Mouse (Mus musculus) CH12.LX (cell line): Measurements from ENCODE around the gene Dhrs1. TPM values are rescaled to one million over a fixed set of nuclear protein-coding genes. Genes with fewer than 3 reads are reported as not detected.

Source experiments
- DNase-seq: peaks from one replicate; pipeline ENCODE4 v3.0.0-alpha.2; 2013; ENCODE audit errors: extremely low read depth
- H3K27ac ChIP-seq: 2 replicates; pipeline ENCODE4 v1.5.1; 2012; ENCODE audit warnings: low read depth, mild to moderate bottlenecking, control low read depth, moderate library complexity; ENCODE audit not compliant: insufficient read depth
- H3K27me3 ChIP-seq: replicated peaks from 2 replicates; pipeline ENCODE3; 2012; ENCODE audit warnings: inconsistent platforms
- H3K36me3 ChIP-seq, 2 experiments: replicated peaks in 1 of 2; 2 replicates each; pipeline versions ENCODE3 to v1.6.1; 2012; ENCODE audit warnings: inconsistent platforms in 1 of 2, low read length in 1 of 2, mild to moderate bottlenecking in 1 of 2, mixed read lengths in 1 of 2, moderate library complexity in 1 of 2; ENCODE audit not compliant: control insufficient read depth in 1 of 2, insufficient read depth in 1 of 2
- H3K4me1 ChIP-seq, 2 experiments: 2 replicates each; pipeline ENCODE4 v1.6.1; 2012; ENCODE audit warnings: inconsistent platforms in 1 of 2, moderate library complexity in 1 of 2; ENCODE audit not compliant: insufficient read depth in 2 of 2, control insufficient read depth in 1 of 2
- H3K4me2 ChIP-seq: 2 replicates; pipeline ENCODE4 v1.6.1; 2012; ENCODE audit warnings: low read depth, mild to moderate bottlenecking, control low read depth; ENCODE audit not compliant: poor library complexity, insufficient read depth, severe bottlenecking
- H3K4me3 ChIP-seq, 3 experiments: fragments of 150-350 bp in 1 of 3; sonication (generic) in 1 of 3; replicated peaks in 1 of 3; 2 replicates each; pipeline versions ENCODE3 to v1.5.1; 2011 to 2012; ENCODE audit warnings: low read depth in 2 of 3, low read length in 2 of 3, mild to moderate bottlenecking in 2 of 3, moderate library complexity in 2 of 3, control low read depth in 1 of 3, improper control_type of control experiment in 1 of 3, inconsistent platforms in 1 of 3, mixed read lengths in 1 of 3; ENCODE audit not compliant: poor library complexity in 1 of 3
- H3K79me2 ChIP-seq: replicated peaks from 2 replicates; pipeline ENCODE4 v1.6.1; 2012; ENCODE audit warnings: mild to moderate bottlenecking, moderate library complexity; ENCODE audit not compliant: control insufficient read depth, poor library complexity, insufficient read depth, severe bottlenecking; ENCODE audit errors: extremely low read depth
- H3K9ac ChIP-seq: 2 replicates; pipeline ENCODE4 v1.6.1; 2012; ENCODE audit warnings: low read depth, mild to moderate bottlenecking, control low read depth, moderate library complexity; ENCODE audit not compliant: insufficient read depth
- H3K9me3 ChIP-seq: replicated peaks from 2 replicates; pipeline ENCODE3; 2012; ENCODE audit warnings: low read length, inconsistent platforms, mixed read lengths
- BHLHE40 ChIP-seq: IDR thresholded peaks from 2 replicates; pipeline ENCODE4 v1.6.1; 2011; ENCODE audit warnings: mild to moderate bottlenecking, low read depth, low read length, improper control_type of control experiment
- CHD1 ChIP-seq: IDR thresholded peaks from 2 replicates; pipeline ENCODE4 v1.6.1; 2012; ENCODE audit warnings: low read depth, low read length, improper control_type of control experiment, inconsistent platforms
- CHD2 ChIP-seq: IDR thresholded peaks from 2 replicates; pipeline ENCODE4 v1.6.1; 2011; ENCODE audit warnings: low read length, improper control_type of control experiment
- CTCF ChIP-seq, 2 experiments: IDR thresholded peaks in 1 of 2; conservative IDR thresholded peaks in 1 of 2; 2 replicates each; pipeline ENCODE4 v1.5.1; 2011 to 2012; ENCODE audit warnings: low read depth in 2 of 2, low read length in 2 of 2, improper control_type of control experiment in 1 of 2, inconsistent platforms in 1 of 2, mild to moderate bottlenecking in 1 of 2, moderate library complexity in 1 of 2
- E2F4 ChIP-seq: IDR thresholded peaks from 2 replicates; pipeline ENCODE4 v1.6.1; 2011; ENCODE audit warnings: low read depth, low read length, improper control_type of control experiment; ENCODE audit not compliant: insufficient replicate concordance
- ELF1 ChIP-seq: IDR thresholded peaks from 2 replicates; pipeline ENCODE4 v1.6.1; 2014; ENCODE audit warnings: low read depth, mild to moderate bottlenecking, inconsistent platforms, low read length, improper control_type of control experiment
- EP300 ChIP-seq: IDR thresholded peaks from 2 replicates; pipeline ENCODE4 v1.6.1; 2011; ENCODE audit warnings: low read length, improper control_type of control experiment
- ETS1 ChIP-seq: conservative IDR thresholded peaks from 2 replicates; pipeline ENCODE4 v1.6.1; 2012; ENCODE audit warnings: low read depth, mild to moderate bottlenecking, inconsistent platforms, low read length, improper control_type of control experiment, moderate library complexity
- GABPA ChIP-seq: IDR thresholded peaks from 2 replicates; pipeline ENCODE4 v1.6.1; 2012; ENCODE audit warnings: low read depth, low read length, improper control_type of control experiment, inconsistent platforms; ENCODE audit not compliant: insufficient replicate concordance
- HCFC1 ChIP-seq: IDR thresholded peaks from 2 replicates; pipeline ENCODE4 v1.6.1; 2012; ENCODE audit warnings: low read depth, mild to moderate bottlenecking, inconsistent platforms, low read length, improper control_type of control experiment
- IRF4 ChIP-seq: IDR thresholded peaks from 2 replicates; pipeline ENCODE4 v1.6.1; 2014; ENCODE audit warnings: low read depth, mild to moderate bottlenecking, inconsistent platforms, low read length, improper control_type of control experiment
- JUN ChIP-seq: IDR thresholded peaks from 2 replicates; pipeline ENCODE4 v1.6.1; 2011; ENCODE audit warnings: low read depth, mild to moderate bottlenecking, low read length, improper control_type of control experiment, moderate library complexity; ENCODE audit not compliant: insufficient read depth
- JUND ChIP-seq: conservative IDR thresholded peaks from 2 replicates; pipeline ENCODE4 v1.6.1; 2011; ENCODE audit warnings: low read depth, low read length, improper control_type of control experiment
- KAT2A ChIP-seq: IDR thresholded peaks from 2 replicates; pipeline ENCODE4 v1.6.1; 2012; ENCODE audit warnings: low read length, improper control_type of control experiment, inconsistent platforms; ENCODE audit not compliant: insufficient replicate concordance
- MAFK ChIP-seq: IDR thresholded peaks from 2 replicates; pipeline ENCODE4 v1.6.1; 2011; ENCODE audit warnings: low read length, improper control_type of control experiment; ENCODE audit not compliant: insufficient replicate concordance
- MAX ChIP-seq: IDR thresholded peaks from 2 replicates; pipeline ENCODE4 v1.6.1; 2011; ENCODE audit warnings: low read length, improper control_type of control experiment
- MAZ ChIP-seq: IDR thresholded peaks from 2 replicates; pipeline ENCODE4 v1.6.1; 2012; ENCODE audit warnings: low read depth, mild to moderate bottlenecking, inconsistent platforms, low read length, improper control_type of control experiment, moderate library complexity
- MEF2A ChIP-seq: IDR thresholded peaks from 2 replicates; pipeline ENCODE4 v1.6.1; 2014; ENCODE audit warnings: low read depth, mild to moderate bottlenecking, inconsistent platforms, low read length, improper control_type of control experiment, borderline replicate concordance
- MXI1 ChIP-seq: IDR thresholded peaks from 2 replicates; pipeline ENCODE4 v1.6.1; 2011; ENCODE audit warnings: mild to moderate bottlenecking, low read depth, low read length, improper control_type of control experiment
- MYC ChIP-seq: IDR thresholded peaks from 2 replicates; pipeline ENCODE4 v1.6.1; 2011; ENCODE audit warnings: low read depth, mild to moderate bottlenecking, improper control_type of control experiment, low read length
- NELFE ChIP-seq: IDR thresholded peaks from 2 replicates; pipeline ENCODE4 v1.6.1; 2011; ENCODE audit warnings: low read depth, low read length, improper control_type of control experiment
- NRF1 ChIP-seq: IDR thresholded peaks from 2 replicates; pipeline ENCODE4 v1.6.1; 2014; ENCODE audit warnings: low read depth, mild to moderate bottlenecking, inconsistent platforms, low read length, improper control_type of control experiment, moderate library complexity
- PAX5 ChIP-seq: IDR thresholded peaks from 2 replicates; pipeline ENCODE4 v1.6.1; 2012; ENCODE audit warnings: low read length, inconsistent platforms, mixed read lengths
- POLR2A ChIP-seq: IDR thresholded peaks from 2 replicates; pipeline ENCODE4 v1.6.1; 2011; ENCODE audit warnings: low read depth, mild to moderate bottlenecking, improper control_type of control experiment, low read length
- POLR2AphosphoS2 ChIP-seq: IDR thresholded peaks from 2 replicates; pipeline ENCODE4 v1.6.1; 2011; ENCODE audit warnings: low read depth, low read length, improper control_type of control experiment
- RAD21 ChIP-seq: IDR thresholded peaks from 2 replicates; pipeline ENCODE4 v1.6.1; 2011; ENCODE audit warnings: low read depth, mild to moderate bottlenecking, low read length, improper control_type of control experiment, moderate library complexity
- RCOR1 ChIP-seq: conservative IDR thresholded peaks from 2 replicates; pipeline ENCODE4 v1.6.1; 2012; ENCODE audit warnings: low read depth, mild to moderate bottlenecking, inconsistent platforms, low read length, improper control_type of control experiment
- SIN3A ChIP-seq: IDR thresholded peaks from 2 replicates; pipeline ENCODE4 v1.6.1; 2012; ENCODE audit warnings: low read length, improper control_type of control experiment, inconsistent platforms
- SMC3 ChIP-seq: IDR thresholded peaks from 2 replicates; pipeline ENCODE4 v1.6.1; 2011; ENCODE audit warnings: low read depth, low read length, improper control_type of control experiment
- TBP ChIP-seq: conservative IDR thresholded peaks from 2 replicates; pipeline ENCODE4 v1.6.1; 2011; ENCODE audit warnings: low read depth, low read length, improper control_type of control experiment
- TCF12 ChIP-seq: IDR thresholded peaks from 2 replicates; pipeline ENCODE4 v1.6.1; 2014; ENCODE audit warnings: low read depth, mild to moderate bottlenecking, inconsistent platforms, low read length, improper control_type of control experiment
- UBTF ChIP-seq: IDR thresholded peaks from 2 replicates; pipeline ENCODE4 v1.6.1; 2012; ENCODE audit warnings: low read depth, mild to moderate bottlenecking, inconsistent platforms, low read length, improper control_type of control experiment, moderate library complexity
- USF1 ChIP-seq: IDR thresholded peaks from 2 replicates; pipeline ENCODE4 v1.6.1; 2014; ENCODE audit warnings: low read depth, mild to moderate bottlenecking, inconsistent platforms, low read length, improper control_type of control experiment
- USF2 ChIP-seq: conservative IDR thresholded peaks from 2 replicates; pipeline ENCODE4 v1.6.1; 2011; ENCODE audit warnings: low read depth, low read length, improper control_type of control experiment
- ZC3H11A ChIP-seq: IDR thresholded peaks from 2 replicates; pipeline ENCODE4 v1.6.1; 2012; ENCODE audit warnings: low read depth, mild to moderate bottlenecking, inconsistent platforms, low read length, improper control_type of control experiment
- ZKSCAN1 ChIP-seq: IDR thresholded peaks from 2 replicates; pipeline ENCODE4 v1.6.1; 2012; ENCODE audit warnings: low read depth, inconsistent platforms, low read length, improper control_type of control experiment, borderline replicate concordance
- ZMIZ1 ChIP-seq: IDR thresholded peaks from 2 replicates; pipeline ENCODE4 v1.6.1; 2012; ENCODE audit warnings: low read depth, mild to moderate bottlenecking, inconsistent platforms, low read length, improper control_type of control experiment
- ZNF384 ChIP-seq: IDR thresholded peaks from 2 replicates; pipeline ENCODE4 v1.6.1; 2012; ENCODE audit warnings: low read depth, low read length, improper control_type of control experiment, inconsistent platforms
- dilution Hi-C: fragments of 300-500 bp; cut with MboI; formaldehyde crosslinking; loops from 2 replicates; pipeline ENCODE4 v1.14.3; 2020; ENCODE audit warnings: low sequenced_read_pairs; ENCODE audit not compliant: extremely low pct_unique_long_range_greater_than_20kb, extremely low pct_ligation_motif_present
- in situ Hi-C: fragments of 300-500 bp; cut with MboI; formaldehyde crosslinking; loops from 3 replicates; pipeline ENCODE4 v1.14.3; 2019; ENCODE audit warnings: low sequenced_read_pairs, low pct_ligation_motif_present, low pct_unique_long_range_greater_than_20kb, mixed read lengths
- polyA plus RNA-seq: library from polyadenylated mRNA; unstranded; fragments of >175 nt; gene quantifications from 2 replicates; pipeline ENCODE4 v1.2.1, GENCODE M21; 2012; ENCODE audit warnings: low read depth; ENCODE audit not compliant: insufficient read length
- total RNA-seq, 2 experiments: library from RNA; depleted of rRNA; stranded (reverse); fragments of 300-350 nt in 1 of 2; fragments of >200 nt in 1 of 2; gene quantifications; 2 replicates each; pipeline ENCODE4 v1.2.3; 2012 to 2014

Gene Dhrs1
- total and polyA plus RNA-seq, 3 experiments, result 26.1 to 34.1 (median 33.2) TPM

- peaks cover 15 to 54% of the 10 kb centered on the region in 2 experiments for H3K4me1 ChIP-seq
- H3K36me3 ChIP-seq, result peaks cover 5 to 13% of the 10 kb centered on the region in 2 experiments
- peak overlapping the region; percentile 39; the same call in 1 of the 2 replicates for H3K9ac ChIP-seq
- in situ Hi-C loops, result no loop called here
- dilution Hi-C loops, result no loop called here
- no peaks in the 10 kb centered on the region for H3K9me3 ChIP-seq
- no peak for TF ChIP-seq GABPA
- TF ChIP-seq ZMIZ1, result no peak
- TF ChIP-seq JUND, result peak; percentile 74; the same call in 1 of the 2 replicates
- TF ChIP-seq KAT2A, result no peak
- TF ChIP-seq MAFK, result peak; percentile 82
- peak; percentile 94 for TF ChIP-seq IRF4
- TF ChIP-seq RAD21, result no peak
- 0 out of 2 replicates have a peak, but pooled peaks have one; percentile 72 for TF ChIP-seq RCOR1
- peak; percentile 98 for TF ChIP-seq BHLHE40
- TF ChIP-seq CTCF (conservative IDR thresholded peaks at IDR 0.05 in 1 of 2, IDR thresholded peaks at IDR 0.05 in 1 of 2; ENCODE audit: low read depth in 2 of 2, low read length in 2 of 2), result no peak
- TF ChIP-seq POLR2A, result no peak
- TF ChIP-seq SMC3, result no peak
- TF ChIP-seq ZKSCAN1, result no peak
- TF ChIP-seq TBP, result no peak
- TF ChIP-seq MYC, result peak; percentile 82
- peak; percentile 81 for TF ChIP-seq EP300
- TF ChIP-seq PAX5, result no peak
- no peak for TF ChIP-seq POLR2AphosphoS2
- 0 out of 2 replicates have a peak, but pooled peaks have one; percentile 19 for TF ChIP-seq NRF1
- TF ChIP-seq NELFE, result no peak
- peak; percentile 81 for TF ChIP-seq MEF2A
- peak; percentile 92 for TF ChIP-seq MXI1
- TF ChIP-seq CHD1, result no peak
- TF ChIP-seq ZNF384, result no peak
- peak; percentile 99 for TF ChIP-seq TCF12
- TF ChIP-seq SIN3A, result peak; percentile 94
- TF ChIP-seq CHD2, result no peak
- no peak for TF ChIP-seq HCFC1
- TF ChIP-seq ETS1, result peak; percentile 100
- no peak for TF ChIP-seq E2F4
- TF ChIP-seq ZC3H11A, result no peak
- no peak for TF ChIP-seq UBTF
- TF ChIP-seq ELF1, result peak; percentile 54
- peak; percentile 88 for TF ChIP-seq MAX
- TF ChIP-seq JUN, result peak; percentile 78
- peak; percentile 99 for TF ChIP-seq MAZ
- TF ChIP-seq USF2, result no peak
- no peak for TF ChIP-seq USF1
- H3K4me2 ChIP-seq, result peak overlapping the region; percentile 62
- no peaks in the 10 kb centered on the region for H3K79me2 ChIP-seq
- peaks cover 24% of the 10 kb centered on the region for H3K27me3 ChIP-seq
- H3K27ac ChIP-seq, result peak overlapping the region; percentile 64
- H3K4me3 ChIP-seq, result no peak overlapping the region
- DNase-seq, result peak; percentile 93
Observed at GRCm38 (mm10) chr14:55724411-55724871, 21.0 kb downstream of the Dhrs1 start.
